Comparison of ENCODE assay signal across 9 mouse cellular contexts in the genomic region with DNA sequence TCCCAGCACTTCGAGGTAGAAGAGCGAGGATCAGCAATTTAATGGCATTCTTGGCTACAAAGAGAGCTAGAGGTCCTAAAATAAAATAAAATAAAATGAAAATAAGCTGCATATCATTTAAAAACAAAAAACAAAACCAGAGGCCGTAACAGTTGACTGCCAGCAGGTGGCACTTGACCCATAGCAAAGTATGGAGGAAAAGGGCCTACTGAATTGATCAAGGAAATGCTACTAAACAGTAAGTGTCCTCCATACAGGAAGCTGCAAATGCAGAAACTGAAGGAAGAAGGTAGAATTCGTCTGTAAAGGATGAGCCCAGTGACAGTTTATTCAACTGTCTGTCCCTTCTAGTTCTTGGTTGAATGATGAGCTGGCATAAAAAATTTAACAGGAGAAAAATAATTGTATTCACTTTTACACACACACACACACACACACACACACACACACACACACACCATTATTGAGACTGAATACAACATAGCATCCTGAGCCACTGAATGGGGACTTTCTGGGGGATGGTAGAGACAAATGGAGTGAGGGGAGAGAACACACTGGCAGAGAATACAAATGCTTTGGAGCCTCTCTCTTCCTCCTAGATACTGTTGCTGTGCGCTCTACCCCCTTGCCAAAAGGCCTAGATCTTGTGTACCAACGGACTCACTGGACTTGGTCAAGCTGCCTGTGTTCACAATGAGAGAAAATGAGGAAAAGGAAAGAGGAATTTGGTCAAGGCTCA. TPM values are rescaled to one million over a fixed set of nuclear protein-coding genes. Genes with fewer than 3 reads are reported as not detected.
DNase-seq lines count a peak whose midpoint lies in the region; ATAC-seq and TF ChIP-seq lines count a peak whose summit lies in the region.
"Had no signal": no experiment of that assay in that cellular context is flagged by ENCODE, and none has a peak within 500 bp of the region (broad histone marks: within the 10 kb centered on the region; RNA-seq: fewer than 3 reads in every experiment).

No protein-coding gene starts in this region.

- no peaks in the 10 kb centered on the region for H3K36me3 ChIP-seq in liver, embryonic 14.5 days (replicated peaks; ENCODE audit: control insufficient read depth, insufficient read depth, low read depth)
- peaks cover 9% of the 10 kb centered on the region for H3K36me3 ChIP-seq in liver, embryonic 12.5 days
- peaks cover 17% of the 10 kb centered on the region; the same call in 1 of the 2 replicates for H3K36me3 ChIP-seq in heart, embryonic 12.5 days
- H3K36me3 ChIP-seq in heart, embryonic 10.5 days, result peaks cover 9% of the 10 kb centered on the region; the same call in 1 of the 2 replicates

- WGBS in liver, embryonic 14.5 days (ENCODE audit: insufficient replicate concordance), result 43% methylated on average over 6 of the region's 6 CpGs
- WGBS in liver, embryonic 12.5 days (ENCODE audit: insufficient replicate concordance), result 51% methylated on average over 6 of the region's 6 CpGs
- WGBS in heart, embryonic 12.5 days, result 56% methylated on average over 6 of the region's 6 CpGs
- WGBS in heart, embryonic 10.5 days, result 60% methylated on average over 6 of the region's 6 CpGs

- H3K4me1 ChIP-seq in liver, embryonic 14.5 days (replicated peaks; ENCODE audit: control insufficient read depth in 2 of 2, insufficient read depth in 2 of 2, low read length in 1 of 2), result no peaks in the 10 kb centered on the region
- no peaks in the 10 kb centered on the region for H3K4me1 ChIP-seq in liver, embryonic 12.5 days
- no peaks in the 10 kb centered on the region for H3K4me1 ChIP-seq in heart, embryonic 12.5 days (replicated peaks)
- H3K4me1 ChIP-seq in heart, embryonic 10.5 days, result no peaks in the 10 kb centered on the region
- H3K4me1 ChIP-seq: limb, embryonic 12.5 days had no signal

- TF ChIP-seq CTCF in liver, embryonic 14.5 days (IDR thresholded peaks at IDR 0.05; ENCODE audit: low read depth), result peak; percentile 27; the same call in 1 of the 2 replicates

- no peaks in the 10 kb centered on the region for H3K9me3 ChIP-seq in liver, embryonic 14.5 days (ENCODE audit: control insufficient read depth, low read length)
- no peaks in the 10 kb centered on the region for H3K9me3 ChIP-seq in liver, embryonic 12.5 days (replicated peaks)
- no peaks in the 10 kb centered on the region for H3K9me3 ChIP-seq in heart, embryonic 12.5 days (replicated peaks)
- no peaks in the 10 kb centered on the region for H3K9me3 ChIP-seq in heart, embryonic 10.5 days
- H3K9me3 ChIP-seq: limb, embryonic 12.5 days had no signal

- no peak for ATAC-seq in liver, embryonic 14.5 days (ENCODE audit: insufficient read depth)
- ATAC-seq in liver, embryonic 12.5 days, result no peak
- no peak for ATAC-seq in heart, embryonic 12.5 days (ENCODE audit: insufficient number of reproducible peaks, low FRiP score)

- no peak overlapping the region for H3K4me2 ChIP-seq in liver, embryonic 14.5 days (ENCODE audit: low read depth)
- H3K4me2 ChIP-seq in liver, embryonic 12.5 days, result no peak overlapping the region
- no peak overlapping the region for H3K4me2 ChIP-seq in heart, embryonic 12.5 days
- H3K4me2 ChIP-seq: limb, embryonic 12.5 days had no signal

- no peak overlapping the region for H3K27ac ChIP-seq in liver, embryonic 14.5 days
- H3K27ac ChIP-seq in liver, embryonic 12.5 days, result no peak overlapping the region
- no peak overlapping the region for H3K27ac ChIP-seq in heart, embryonic 12.5 days (ENCODE audit: poor library complexity, severe bottlenecking)
- no peak overlapping the region for H3K27ac ChIP-seq in heart, embryonic 10.5 days
- H3K27ac ChIP-seq: limb, embryonic 12.5 days had no signal

- DNase-seq in embryo, embryonic 10 days (ENCODE audit: low spot score), result peak; percentile 21
- no peak for DNase-seq in embryo, embryonic 9.5 days (ENCODE audit: extremely low spot score)
- DNase-seq in liver, embryonic 14.5 days (ENCODE audit: low read depth in 3 of 3, low spot score in 3 of 3), result no peak
- DNase-seq in Muller cell, postnatal 12 days (ENCODE audit: inconsistent ontology term), result peak; percentile 0
- peak; percentile 11 for DNase-seq in lung, postnatal 36 days
- no peak for DNase-seq in heart, embryonic 10.5 days (ENCODE audit: low spot score)

- H3K9ac ChIP-seq in liver, embryonic 14.5 days (replicated peaks), result no peak overlapping the region
- H3K9ac ChIP-seq in liver, embryonic 12.5 days, result no peak overlapping the region
- no peak overlapping the region for H3K9ac ChIP-seq in heart, embryonic 12.5 days
- H3K9ac ChIP-seq: limb, embryonic 12.5 days had no signal

- H3K27me3 ChIP-seq in liver, embryonic 14.5 days (ENCODE audit: control insufficient read depth, insufficient read depth, low read length), result no peaks in the 10 kb centered on the region
- no peaks in the 10 kb centered on the region for H3K27me3 ChIP-seq in liver, embryonic 12.5 days (replicated peaks)
- no peaks in the 10 kb centered on the region for H3K27me3 ChIP-seq in heart, embryonic 12.5 days (replicated peaks)
- H3K27me3 ChIP-seq in heart, embryonic 10.5 days (ENCODE audit: insufficient read depth, poor library complexity, severe bottlenecking), result no peaks in the 10 kb centered on the region

- no peak overlapping the region for H3K4me3 ChIP-seq in liver, embryonic 14.5 days (ENCODE audit: insufficient read depth in 1 of 2, low read depth in 2 of 2, low read length in 2 of 2)
- no peak overlapping the region for H3K4me3 ChIP-seq in liver, embryonic 12.5 days
- no peak overlapping the region for H3K4me3 ChIP-seq in heart, embryonic 12.5 days
- H3K4me3 ChIP-seq in heart, embryonic 10.5 days, result no peak overlapping the region
- H3K4me3 ChIP-seq: limb, embryonic 12.5 days had no signal

- no peak for TF ChIP-seq EP300 in liver, embryonic 14.5 days (IDR thresholded peaks at IDR 0.05; ENCODE audit: low read depth)

RNA-seq across cellular contexts. Expression of gene Hdac8, which starts 11.0 kb away (rescaled TPM):
- 1.3 and 2.3 TPM in 2 replicates for polyA plus RNA-seq in liver, embryonic 14.5 days (2012; rRNA removed)
- polyA plus RNA-seq in liver, embryonic 14.5 days (2014; fragmentation: Nextera tagmentation; extraction: Ambion mirVana), result 0.43 and 0.92 TPM in 2 replicates
- 2.6 and 3.7 TPM in 2 replicates for polyA plus RNA-seq in liver, embryonic 12.5 days (2016; fragmentation: Nextera tagmentation; extraction: Ambion mirVana)
- polyA plus RNA-seq in heart, embryonic 12.5 days (2016; fragmentation: Nextera tagmentation; extraction: Ambion mirVana), result 5.2 and 6.8 TPM in 2 replicates
- 4.8 and 6.2 TPM in 2 replicates for polyA plus RNA-seq in heart, embryonic 10.5 days (2016; fragmentation: Nextera tagmentation; extraction: Ambion mirVana)

Comparison
In these comparisons a context has a peak if more than half of its experiments do, and no peak if none do; other contexts are left out.
1. DNase-seq: peak in embryo, embryonic 10 days (single experiment), Muller cell, postnatal 12 days (single experiment) and lung, postnatal 36 days (single experiment); none in embryo, embryonic 9.5 days (single experiment), liver, embryonic 14.5 days (0 of 3) and heart, embryonic 10.5 days (single experiment).